8 mouse cellular contexts compared by ENCODE assay signal in the genomic region with DNA sequence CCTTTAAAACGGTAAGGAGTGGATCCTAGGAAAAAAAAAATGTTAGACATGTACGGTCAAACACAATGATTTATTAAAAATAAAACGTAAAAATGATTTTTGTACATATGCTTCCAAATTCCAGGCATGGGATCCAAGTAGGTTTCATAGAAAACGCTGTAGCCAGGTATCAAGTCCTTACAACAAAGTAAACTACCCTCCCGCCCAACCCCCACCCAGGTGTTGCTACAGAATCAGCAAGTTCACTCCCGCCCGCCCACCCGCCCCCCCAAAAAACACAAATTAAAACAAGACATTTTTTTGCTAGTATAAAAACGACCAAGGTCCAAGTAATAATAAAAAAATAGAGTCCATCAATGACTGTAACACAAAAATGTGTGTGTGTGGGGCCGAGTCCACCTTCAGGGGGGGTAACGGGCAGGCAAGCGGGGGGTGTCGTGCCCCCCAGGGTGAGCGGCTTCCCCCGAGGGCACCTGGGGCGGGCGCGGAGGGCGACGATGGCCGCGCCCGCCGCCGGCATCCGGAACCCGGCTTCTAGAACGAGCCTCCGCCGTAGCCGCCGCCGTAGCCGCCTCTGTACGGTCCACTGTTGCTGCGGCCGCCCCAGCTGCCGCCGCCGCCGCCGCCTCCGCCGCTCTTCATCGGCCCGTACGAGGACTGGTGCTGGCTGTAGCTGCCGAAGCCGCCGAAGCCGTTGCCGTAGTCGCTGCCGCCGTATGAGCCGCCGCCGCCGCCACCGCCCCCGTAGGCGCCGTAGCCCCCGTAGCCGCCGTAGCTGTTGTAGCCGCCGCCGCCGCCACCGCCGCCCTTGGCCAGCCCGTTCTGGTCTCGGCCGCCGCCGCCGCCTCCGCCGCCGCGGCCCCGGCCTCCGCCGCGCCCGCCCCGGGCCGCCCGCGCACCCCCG. TPM values are rescaled to one million over a fixed set of nuclear protein-coding genes. Genes with fewer than 3 reads are reported as not detected.
DNase-seq lines count a peak whose midpoint lies in the region; ATAC-seq and TF ChIP-seq lines count a peak whose summit lies in the region.

No protein-coding gene starts in this region.

- H3K4me3 ChIP-seq in heart, embryonic 10.5 days: peak overlapping the region; percentile 99
- H3K4me3 ChIP-seq in testis, adult 2 months (ENCODE audit: control insufficient read depth, low read depth, low read length): peak overlapping the region; percentile 95
- H3K4me3 ChIP-seq in hindbrain, embryonic 12.5 days: peak overlapping the region; percentile 99
- H3K4me3 ChIP-seq in midbrain, embryonic 10.5 days: peak overlapping the region; percentile 97

- peak overlapping the region; percentile 100 for H3K27ac ChIP-seq in heart, embryonic 10.5 days
- peak overlapping the region; percentile 100 for H3K27ac ChIP-seq in testis, adult 2 months (ENCODE audit: control insufficient read depth, insufficient read depth, low read depth, low read length)
- H3K27ac ChIP-seq in hindbrain, embryonic 12.5 days: peak overlapping the region; percentile 99
- H3K27ac ChIP-seq in midbrain, embryonic 10.5 days (replicated peaks): peak overlapping the region; percentile 100

- under 1% methylated on average over 64 of the region's 92 CpGs for WGBS in heart, embryonic 10.5 days
- 1% methylated on average over 50 of the region's 92 CpGs for WGBS in hindbrain, embryonic 12.5 days
- WGBS in midbrain, embryonic 10.5 days: under 1% methylated on average over 89 of the region's 92 CpGs

- no peaks in the 10 kb centered on the region for H3K27me3 ChIP-seq in heart, embryonic 10.5 days (ENCODE audit: insufficient read depth, poor library complexity, severe bottlenecking)
- H3K27me3 ChIP-seq in testis, adult 2 months (ENCODE audit: control insufficient read depth, insufficient read depth, low read length): no peaks in the 10 kb centered on the region
- no peaks in the 10 kb centered on the region for H3K27me3 ChIP-seq in hindbrain, embryonic 12.5 days
- no peaks in the 10 kb centered on the region for H3K27me3 ChIP-seq in midbrain, embryonic 10.5 days (ENCODE audit: low read depth, poor library complexity, severe bottlenecking)

- H3K9me3 ChIP-seq in heart, embryonic 10.5 days: no peaks in the 10 kb centered on the region
- H3K9me3 ChIP-seq in hindbrain, embryonic 12.5 days (replicated peaks): no peaks in the 10 kb centered on the region
- no peaks in the 10 kb centered on the region for H3K9me3 ChIP-seq in midbrain, embryonic 10.5 days (replicated peaks)

- TF ChIP-seq POLR2A in testis, adult 2 months (IDR thresholded peaks at IDR 0.05; ENCODE audit: control insufficient read depth, low read depth, low read length): no peak

- H3K4me2 ChIP-seq in hindbrain, embryonic 12.5 days (replicated peaks): peak overlapping the region; percentile 77

- H3K36me3 ChIP-seq in heart, embryonic 10.5 days: peaks cover 7% of the 10 kb centered on the region
- peaks cover 5% of the 10 kb centered on the region; the same call in 1 of the 2 replicates for H3K36me3 ChIP-seq in testis, adult 2 months (ENCODE audit: control insufficient read depth, insufficient read depth, low read length)
- 0 out of 2 replicates have a peak, but pooled peaks cover 2% of the 10 kb centered on the region for H3K36me3 ChIP-seq in hindbrain, embryonic 12.5 days
- H3K36me3 ChIP-seq in midbrain, embryonic 10.5 days: peaks cover 25% of the 10 kb centered on the region

- peaks cover 16% of the 10 kb centered on the region for H3K4me1 ChIP-seq in heart, embryonic 10.5 days
- peaks cover 3% of the 10 kb centered on the region for H3K4me1 ChIP-seq in testis, adult 2 months (ENCODE audit: control insufficient read depth, insufficient read depth, low read length)
- peaks cover 37% of the 10 kb centered on the region for H3K4me1 ChIP-seq in hindbrain, embryonic 12.5 days
- H3K4me1 ChIP-seq in midbrain, embryonic 10.5 days: peaks cover 37% of the 10 kb centered on the region

- ATAC-seq in hindbrain, embryonic 12.5 days (ENCODE audit: low FRiP score): no peak

- TF ChIP-seq CTCF in testis, adult 2 months (IDR thresholded peaks at IDR 0.05; ENCODE audit: control insufficient read depth, insufficient read depth, insufficient replicate concordance, low read depth, low read length): no peak

- no peak for DNase-seq in heart, embryonic 10.5 days (ENCODE audit: low spot score)
- no peak for DNase-seq in heart, adult 9 months (ENCODE audit: low spot score in 2 of 2)
- DNase-seq in testis, postnatal 14 days (ENCODE audit: low spot score): no peak
- no peak for DNase-seq in midbrain, embryonic 10.5 days (ENCODE audit: low spot score)
- DNase-seq in thymus, postnatal 36 days: peak; percentile 47 to 58
- DNase-seq in urinary bladder, postnatal 14 days (ENCODE audit: low spot score): no peak

- peak overlapping the region; percentile 100 for H3K9ac ChIP-seq in hindbrain, embryonic 12.5 days

RNA-seq across cellular contexts. Expression of a gene that starts 1.2 kb away (rescaled TPM):
- 14.0 and 16.6 TPM in 2 replicates for polyA plus RNA-seq in heart, embryonic 10.5 days (2016; fragmentation: Nextera tagmentation; extraction: Ambion mirVana)
- polyA plus RNA-seq in testis, adult 2 months (2012; rRNA removed): 36.8 and 45.7 TPM in 2 replicates
- polyA plus RNA-seq in hindbrain, embryonic 12.5 days (2016; fragmentation: Nextera tagmentation; extraction: Ambion mirVana): 55.5 and 57.3 TPM in 2 replicates
- 48.9 and 56.6 TPM in 2 replicates for polyA plus RNA-seq in midbrain, embryonic 10.5 days (2016; fragmentation: Nextera tagmentation; extraction: Ambion mirVana)

RNA-seq across cellular contexts. Expression of a gene that starts 13.7 kb away (rescaled TPM):
- 2.5 and 3.4 TPM in 2 replicates for polyA plus RNA-seq in heart, embryonic 10.5 days (2016; fragmentation: Nextera tagmentation; extraction: Ambion mirVana)
- 5.6 TPM in 2 replicates for polyA plus RNA-seq in testis, adult 2 months (2012; rRNA removed)
- polyA plus RNA-seq in hindbrain, embryonic 12.5 days (2016; fragmentation: Nextera tagmentation; extraction: Ambion mirVana): 5.8 and 6.3 TPM in 2 replicates
- polyA plus RNA-seq in midbrain, embryonic 10.5 days (2016; fragmentation: Nextera tagmentation; extraction: Ambion mirVana): 2.1 and 2.9 TPM in 2 replicates

RNA-seq across cellular contexts. Expression of a gene that starts 30.3 kb away (rescaled TPM):
- 35.0 and 36.5 TPM in 2 replicates for polyA plus RNA-seq in heart, embryonic 10.5 days (2016; fragmentation: Nextera tagmentation; extraction: Ambion mirVana)
- 6.0 and 6.7 TPM in 2 replicates for polyA plus RNA-seq in testis, adult 2 months (2012; rRNA removed)
- 62.0 and 68.1 TPM in 2 replicates for polyA plus RNA-seq in hindbrain, embryonic 12.5 days (2016; fragmentation: Nextera tagmentation; extraction: Ambion mirVana)
- polyA plus RNA-seq in midbrain, embryonic 10.5 days (2016; fragmentation: Nextera tagmentation; extraction: Ambion mirVana): 56.1 and 62.9 TPM in 2 replicates

Comparison
In these comparisons a context has a peak if more than half of its experiments do, and no peak if none do; other contexts are left out.
1. DNase-seq: peak in thymus, postnatal 36 days (2 of 2); none in heart, embryonic 10.5 days (single experiment), heart, adult 9 months (0 of 2), testis, postnatal 14 days (single experiment), midbrain, embryonic 10.5 days (single experiment) and urinary bladder, postnatal 14 days (single experiment).
2. Peak in every context shown above with its lines, with median percentiles within 50 percentile points of each other: H3K27ac ChIP-seq and H3K4me3 ChIP-seq.